Mouse (Mus musculus): Measurements from ENCODE around the gene Macf1. TPM values are rescaled to one million over a fixed set of nuclear protein-coding genes. Genes with fewer than 3 reads are reported as not detected.

The Macf1 gene
- polyA plus RNA-seq, 1 experiment from 2014 or later = 82.9 TPM

- WGBS = 85% methylated on average over 5 of the region's 5 CpGs
- Histone ChIP-seq H3K4me2 (ENCODE audit: low read length) (no peak overlapping the region), H3K4me3 (replicated peaks; ENCODE audit: low read length) (no peak overlapping the region), H3K27me3 (replicated peaks; ENCODE audit: control insufficient read depth, insufficient read depth, low read length) (no peaks in the 10 kb centered on the region), H3K4me1 (replicated peaks; ENCODE audit: control insufficient read depth, insufficient read depth, low read length) (no peaks in the 10 kb centered on the region), H3K27ac (ENCODE audit: low read length) (no peak overlapping the region), H3K36me3 (ENCODE audit: control insufficient read depth, insufficient read depth) (peaks cover 51% of the 10 kb centered on the region), H3K9ac (replicated peaks; ENCODE audit: low read depth, low read length) (no peak overlapping the region), H3K9me3 (ENCODE audit: control insufficient read depth, low read length) (no peaks in the 10 kb centered on the region)
- no peak for ATAC-seq
Observed at GRCm38 (mm10) chr4:123394878-123395277, 289.3 kb downstream of the Macf1 start.

- Histone ChIP-seq H3K9ac (replicated peaks; ENCODE audit: low read depth, low read length) (no peak overlapping the region), H3K9me3 (ENCODE audit: control insufficient read depth, low read length) (no peaks in the 10 kb centered on the region), H3K4me1 (replicated peaks; ENCODE audit: control insufficient read depth, insufficient read depth, low read length) (no peaks in the 10 kb centered on the region), H3K27me3 (replicated peaks; ENCODE audit: control insufficient read depth, insufficient read depth, low read length) (no peaks in the 10 kb centered on the region), H3K4me2 (ENCODE audit: low read length) (no peak overlapping the region), H3K4me3 (replicated peaks; ENCODE audit: low read length) (no peak overlapping the region), H3K36me3 (ENCODE audit: control insufficient read depth, insufficient read depth) (peaks cover 53% of the 10 kb centered on the region), H3K27ac (ENCODE audit: low read length) (no peak overlapping the region)
- no peak for ATAC-seq
- WGBS = 53% methylated on average over 1 of the region's 1 CpGs
Observed at GRCm38 (mm10) chr4:123394269-123394668, 289.9 kb downstream of the Macf1 start.

GRCm38 (mm10) chr4:123393004-123393403, 291.2 kb downstream of the Macf1 start:
- no peaks in the 10 kb centered on the region for H3K4me1 ChIP-seq (replicated peaks; ENCODE audit: control insufficient read depth, insufficient read depth, low read length)
- no peak overlapping the region for H3K4me3 ChIP-seq (replicated peaks; ENCODE audit: low read length)
- no peaks in the 10 kb centered on the region for H3K9me3 ChIP-seq (ENCODE audit: control insufficient read depth, low read length)
- H3K27ac ChIP-seq (ENCODE audit: low read length) = no peak overlapping the region
- 92% methylated on average over 3 of the region's 3 CpGs for WGBS
- ATAC-seq = no peak
- H3K9ac ChIP-seq (replicated peaks; ENCODE audit: low read depth, low read length) = no peak overlapping the region
- H3K27me3 ChIP-seq (replicated peaks; ENCODE audit: control insufficient read depth, insufficient read depth, low read length) = no peaks in the 10 kb centered on the region
- H3K4me2 ChIP-seq (ENCODE audit: low read length) = no peak overlapping the region
- H3K36me3 ChIP-seq (ENCODE audit: control insufficient read depth, insufficient read depth) = peaks cover 57% of the 10 kb centered on the region

- no peak overlapping the region for H3K9ac ChIP-seq (replicated peaks; ENCODE audit: low read depth, low read length)
- no peak overlapping the region for H3K27ac ChIP-seq (ENCODE audit: low read length)
- no peaks in the 10 kb centered on the region for H3K9me3 ChIP-seq (ENCODE audit: control insufficient read depth, low read length)
- H3K4me2 ChIP-seq (ENCODE audit: low read length) = no peak overlapping the region
- H3K4me3 ChIP-seq (replicated peaks; ENCODE audit: low read length) = no peak overlapping the region
- WGBS = 94% methylated on average over 1 of the region's 1 CpGs
- ATAC-seq = no peak
- no peaks in the 10 kb centered on the region for H3K4me1 ChIP-seq (replicated peaks; ENCODE audit: control insufficient read depth, insufficient read depth, low read length)
- H3K36me3 ChIP-seq (ENCODE audit: control insufficient read depth, insufficient read depth) = peaks cover 54% of the 10 kb centered on the region
- no peaks in the 10 kb centered on the region for H3K27me3 ChIP-seq (replicated peaks; ENCODE audit: control insufficient read depth, insufficient read depth, low read length)
Observed at GRCm38 (mm10) chr4:123392187-123392586, 292.0 kb downstream of the Macf1 start.

GRCm38 (mm10) chr4:123385028-123385427, 299.1 kb downstream of the Macf1 start:
- Histone ChIP-seq H3K4me1 (replicated peaks; ENCODE audit: control insufficient read depth, insufficient read depth, low read length) (no peaks in the 10 kb centered on the region), H3K4me2 (ENCODE audit: low read length) (no peak overlapping the region), H3K4me3 (replicated peaks; ENCODE audit: low read length) (no peak overlapping the region), H3K36me3 (ENCODE audit: control insufficient read depth, insufficient read depth) (peaks cover 68% of the 10 kb centered on the region), H3K9me3 (ENCODE audit: control insufficient read depth, low read length) (no peaks in the 10 kb centered on the region), H3K27ac (ENCODE audit: low read length) (no peak overlapping the region), H3K9ac (replicated peaks; ENCODE audit: low read depth, low read length) (no peak overlapping the region), H3K27me3 (replicated peaks; ENCODE audit: control insufficient read depth, insufficient read depth, low read length) (no peaks in the 10 kb centered on the region)
- 14% methylated on average over 1 of the region's 1 CpGs for WGBS
- no peak for ATAC-seq

- Histone ChIP-seq H3K4me3 (replicated peaks; ENCODE audit: low read length) (no peak overlapping the region), H3K9me3 (ENCODE audit: control insufficient read depth, low read length) (no peaks in the 10 kb centered on the region), H3K27me3 (replicated peaks; ENCODE audit: control insufficient read depth, insufficient read depth, low read length) (no peaks in the 10 kb centered on the region), H3K9ac (replicated peaks; ENCODE audit: low read depth, low read length) (no peak overlapping the region), H3K27ac (ENCODE audit: low read length) (no peak overlapping the region), H3K4me2 (ENCODE audit: low read length) (no peak overlapping the region), H3K36me3 (ENCODE audit: control insufficient read depth, insufficient read depth) (peaks cover 66% of the 10 kb centered on the region), H3K4me1 (replicated peaks; ENCODE audit: control insufficient read depth, insufficient read depth, low read length) (no peaks in the 10 kb centered on the region)
- ATAC-seq = no peak
- WGBS = 85% methylated on average over 7 of the region's 7 CpGs
Observed at GRCm38 (mm10) chr4:123383173-123383572, 301.0 kb downstream of the Macf1 start.

GRCm38 (mm10) chr4:123382051-123382450, 302.1 kb downstream of the Macf1 start:
- no peak overlapping the region for H3K4me2 ChIP-seq (ENCODE audit: low read length)
- H3K9ac ChIP-seq (replicated peaks; ENCODE audit: low read depth, low read length) = no peak overlapping the region
- 76% methylated on average over 4 of the region's 4 CpGs for WGBS
- H3K27me3 ChIP-seq (replicated peaks; ENCODE audit: control insufficient read depth, insufficient read depth, low read length) = no peaks in the 10 kb centered on the region
- H3K9me3 ChIP-seq (ENCODE audit: control insufficient read depth, low read length) = no peaks in the 10 kb centered on the region
- no peak overlapping the region for H3K27ac ChIP-seq (ENCODE audit: low read length)
- peaks cover 74% of the 10 kb centered on the region for H3K36me3 ChIP-seq (ENCODE audit: control insufficient read depth, insufficient read depth)
- no peak overlapping the region for H3K4me3 ChIP-seq (replicated peaks; ENCODE audit: low read length)
- ATAC-seq = no peak
- no peaks in the 10 kb centered on the region for H3K4me1 ChIP-seq (replicated peaks; ENCODE audit: control insufficient read depth, insufficient read depth, low read length)

- Histone ChIP-seq H3K4me1 (replicated peaks; ENCODE audit: control insufficient read depth, insufficient read depth, low read length) (no peaks in the 10 kb centered on the region), H3K4me2 (ENCODE audit: low read length) (no peak overlapping the region), H3K36me3 (ENCODE audit: control insufficient read depth, insufficient read depth) (peaks cover 74% of the 10 kb centered on the region), H3K9ac (replicated peaks; ENCODE audit: low read depth, low read length) (no peak overlapping the region), H3K27me3 (replicated peaks; ENCODE audit: control insufficient read depth, insufficient read depth, low read length) (no peaks in the 10 kb centered on the region), H3K27ac (ENCODE audit: low read length) (no peak overlapping the region), H3K9me3 (ENCODE audit: control insufficient read depth, low read length) (no peaks in the 10 kb centered on the region), H3K4me3 (replicated peaks; ENCODE audit: low read length) (no peak overlapping the region)
- ATAC-seq = no peak
- 93% methylated on average over 11 of the region's 11 CpGs for WGBS
Observed at GRCm38 (mm10) chr4:123381598-123381997, 302.6 kb downstream of the Macf1 start.

GRCm38 (mm10) chr4:123376031-123376430, 308.1 kb downstream of the Macf1 start:
- Histone ChIP-seq H3K9ac (replicated peaks; ENCODE audit: low read depth, low read length) (no peak overlapping the region), H3K4me2 (ENCODE audit: low read length) (no peak overlapping the region), H3K4me3 (replicated peaks; ENCODE audit: low read length) (no peak overlapping the region), H3K27me3 (replicated peaks; ENCODE audit: control insufficient read depth, insufficient read depth, low read length) (no peaks in the 10 kb centered on the region), H3K36me3 (ENCODE audit: control insufficient read depth, insufficient read depth) (peaks cover 72% of the 10 kb centered on the region), H3K9me3 (ENCODE audit: control insufficient read depth, low read length) (no peaks in the 10 kb centered on the region), H3K4me1 (replicated peaks; ENCODE audit: control insufficient read depth, insufficient read depth, low read length) (no peaks in the 10 kb centered on the region), H3K27ac (ENCODE audit: low read length) (no peak overlapping the region)
- no peak for ATAC-seq
- 93% methylated on average over 3 of the region's 3 CpGs for WGBS

GRCm38 (mm10) chr4:123374316-123375008, 309.7 kb downstream of the Macf1 start:
- peaks cover 79% of the 10 kb centered on the region for H3K36me3 ChIP-seq (ENCODE audit: control insufficient read depth, insufficient read depth)
- no peaks in the 10 kb centered on the region for H3K9me3 ChIP-seq (ENCODE audit: control insufficient read depth, low read length)
- 93% methylated on average over 12 of the region's 12 CpGs for WGBS
- no peaks in the 10 kb centered on the region for H3K4me1 ChIP-seq (replicated peaks; ENCODE audit: control insufficient read depth, insufficient read depth, low read length)
- ATAC-seq = no peak
- no peak overlapping the region for H3K4me2 ChIP-seq (ENCODE audit: low read length)
- no peak overlapping the region for H3K9ac ChIP-seq (replicated peaks; ENCODE audit: low read depth, low read length)
- H3K27ac ChIP-seq (ENCODE audit: low read length) = no peak overlapping the region
- H3K27me3 ChIP-seq (replicated peaks; ENCODE audit: control insufficient read depth, insufficient read depth, low read length) = no peaks in the 10 kb centered on the region
- no peak overlapping the region for H3K4me3 ChIP-seq (replicated peaks; ENCODE audit: low read length)

Measured in forebrain, embryonic 16.5 days (tissue).